Mouse (Mus musculus) midbrain, embryonic 14.5 days (tissue): Measurements from ENCODE around the gene Thrap3. TPM values are rescaled to one million over a fixed set of nuclear protein-coding genes. Genes with fewer than 3 reads are reported as not detected.
A peak's percentile ranks its signal among the peaks of the same experiment; 100 is the strongest.

Source experiments
- ATAC-seq: fragments of 200-750 bp; cut with Nextera tagmentation; 2 replicates; pipeline ENCODE4 v1.8.0; 2017; ENCODE audit warnings: moderate number of reproducible peaks, moderate library complexity; ENCODE audit not compliant: low FRiP score, low TSS enrichment
- DNase-seq: peaks from one replicate; pipeline ENCODE4 v3.0.0-alpha.2; 2015
- H3K27ac ChIP-seq: fragments of 300-500 bp; sonication (generic); replicated peaks from 2 replicates; pipeline ENCODE4 v1.5.1; 2014; ENCODE audit warnings: mild to moderate bottlenecking, low read depth, low read length, moderate library complexity
- H3K27me3 ChIP-seq: fragments of 300-500 bp; sonication (generic); 2 replicates; pipeline ENCODE4 v1.6.1; 2014; ENCODE audit warnings: low read length, control low read depth, mixed read lengths; ENCODE audit not compliant: control insufficient read depth, insufficient read depth
- H3K36me3 ChIP-seq: fragments of 300-500 bp; sonication (generic); 2 replicates; pipeline ENCODE4 v1.6.1; 2014; ENCODE audit warnings: low read length, control low read depth; ENCODE audit not compliant: control insufficient read depth, insufficient read depth
- H3K4me1 ChIP-seq: fragments of 300-500 bp; sonication (generic); 2 replicates; pipeline ENCODE4 v1.6.1; 2014; ENCODE audit warnings: mild to moderate bottlenecking, antibody characterized with exemption, low read length, control low read depth; ENCODE audit not compliant: control insufficient read depth, insufficient read depth
- H3K4me2 ChIP-seq: fragments of 300-500 bp; sonication (generic); 2 replicates; pipeline ENCODE4 v1.6.1; 2014; ENCODE audit warnings: mild to moderate bottlenecking, low read length, moderate library complexity
- H3K4me3 ChIP-seq: fragments of 300-500 bp; sonication (generic); replicated peaks from 2 replicates; pipeline ENCODE4 v1.5.1; 2014; ENCODE audit warnings: low read depth, low read length
- H3K9ac ChIP-seq: fragments of 300-500 bp; sonication (generic); replicated peaks from 2 replicates; pipeline ENCODE4 v1.6.1; 2014; ENCODE audit warnings: mild to moderate bottlenecking, low read length, moderate library complexity
- H3K9me3 ChIP-seq: fragments of 300-500 bp; sonication (generic); 2 replicates; pipeline ENCODE4 v1.6.1; 2016; ENCODE audit warnings: low read length, control low read depth, mixed read lengths; ENCODE audit not compliant: control insufficient read depth
- WGBS: fragments of 180-500 bp; shearing (Covaris S2); extraction: QIAGEN DNeasy Blood & Tissue Kit; methylation state at CpG from one replicate; pipeline ENCODE4 v1.1.7; 2014; 5-methylcytosine and 5-hydroxymethylcytosine counted together
- polyA plus RNA-seq: library from polyadenylated mRNA; unstranded; fragments of >200 nt; fragmentation: Nextera tagmentation; extraction: Ambion mirVana; gene quantifications from 2 replicates; pipeline ENCODE4 v1.2.1, GENCODE M21; 2014

Gene Thrap3
- polyA plus RNA-seq, 1 experiment from 2014 or later, result 167 TPM

DNA sequence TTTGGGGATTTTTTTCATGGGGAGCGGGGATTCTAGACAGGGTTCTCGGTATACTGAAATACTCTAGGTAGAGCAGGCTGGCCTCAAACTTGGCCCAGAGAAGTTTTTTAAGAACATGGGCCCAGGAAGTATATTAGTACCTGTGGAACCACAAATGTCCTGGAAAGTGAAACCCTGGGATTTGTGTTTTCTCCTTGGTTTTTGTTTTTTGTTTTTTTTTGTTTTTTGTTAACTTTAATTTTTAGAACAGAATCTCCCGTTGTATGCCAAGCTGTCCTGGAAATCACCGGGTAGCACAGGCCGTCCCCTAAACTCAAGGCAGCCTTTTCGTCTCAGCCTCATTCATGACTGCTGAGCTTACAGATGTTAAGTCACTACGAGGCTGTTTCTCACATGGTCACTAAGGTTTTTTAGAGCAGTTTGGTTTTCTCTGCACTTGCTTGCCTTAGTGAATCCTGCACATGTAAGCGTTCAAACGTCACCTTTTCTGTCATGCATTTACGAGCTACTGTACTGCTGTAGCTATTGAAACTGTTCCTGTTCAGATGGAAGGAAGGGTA, 856 bp upstream of the Thrap3 start:
- Histone ChIP-seq H3K27me3 (no peaks in the 10 kb centered on the region), H3K27ac (peak overlapping the region; percentile 95), H3K4me1 (peaks cover 22% of the 10 kb centered on the region), H3K36me3 (no peaks in the 10 kb centered on the region), H3K9ac (peak overlapping the region; percentile 77), H3K4me2 (peak overlapping the region; percentile 84), H3K9me3 (no peaks in the 10 kb centered on the region), H3K4me3 (peak overlapping the region; percentile 76)
- DNase-seq (no peak), ATAC-seq (no peak)
- WGBS, result 73% methylated on average over 10 of the region's 10 CpGs

DNA sequence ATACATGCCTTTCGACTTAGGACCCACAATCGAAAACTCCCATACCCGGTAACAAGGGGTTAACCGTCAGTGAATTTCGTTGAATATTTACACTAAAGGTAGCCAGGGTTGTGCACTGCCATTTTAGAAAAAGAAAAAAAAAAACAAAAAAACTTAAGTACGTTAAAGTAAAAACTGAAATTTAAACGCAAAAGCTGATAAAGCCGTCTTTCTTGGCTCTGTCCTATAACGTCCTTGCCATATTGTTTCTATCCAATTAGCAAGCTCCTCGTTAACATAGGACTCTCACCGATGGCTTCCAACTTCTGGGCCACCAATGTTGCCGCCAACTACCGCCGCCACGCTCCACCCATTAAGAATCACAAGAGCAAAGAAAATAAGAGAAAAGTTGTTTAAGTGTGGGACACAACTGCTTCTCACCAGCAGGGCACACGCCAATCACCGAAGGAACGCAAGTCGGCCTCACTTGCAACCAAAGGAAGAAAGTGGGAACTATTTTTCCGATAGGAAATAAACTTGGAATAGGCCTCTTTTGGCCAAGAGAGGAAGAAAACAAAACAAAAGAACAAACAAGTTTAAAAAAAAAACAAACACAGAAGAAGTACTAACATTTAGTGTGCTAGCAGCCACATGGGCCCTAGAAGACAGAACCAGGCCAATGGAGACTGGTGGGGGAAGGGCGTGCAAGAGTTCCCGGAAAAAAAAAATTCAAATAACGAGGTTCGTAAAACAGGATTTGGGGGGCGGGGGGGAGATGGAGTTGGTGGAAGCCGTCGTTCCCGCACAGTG, 852 bp downstream of the Thrap3 start:
- Histone ChIP-seq H3K9ac (peak overlapping the region; percentile 77), H3K27ac (peak overlapping the region; percentile 95)
- under 1% methylated on average over 28 of the region's 28 CpGs for WGBS

DNA sequence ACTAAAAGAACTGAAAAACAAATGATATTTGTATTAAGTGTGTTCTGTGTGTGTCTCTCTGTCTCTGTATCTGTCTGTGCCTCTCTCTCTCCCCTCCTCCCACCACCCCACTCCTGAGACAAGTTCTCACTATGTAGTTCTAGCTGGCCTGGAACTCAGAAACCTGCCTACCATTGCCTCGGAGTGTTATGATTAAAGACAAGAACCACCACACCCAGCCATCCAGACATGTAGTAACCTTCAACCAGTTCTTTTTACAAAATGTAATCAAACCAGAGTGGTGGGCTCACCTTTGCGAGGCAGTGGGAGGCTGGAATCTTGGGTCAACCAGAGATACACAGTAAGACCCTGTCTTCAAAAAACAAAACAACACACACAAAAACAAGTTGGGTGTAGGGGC, 1.9 kb downstream of the Thrap3 start:
- H3K4me3 ChIP-seq, result peak overlapping the region; percentile 76
- no peaks in the 10 kb centered on the region for H3K9me3 ChIP-seq
- no peaks in the 10 kb centered on the region for H3K27me3 ChIP-seq
- H3K4me1 ChIP-seq, result peaks cover 22% of the 10 kb centered on the region
- WGBS, result 80% methylated on average over 2 of the region's 2 CpGs
- ATAC-seq (no peak), DNase-seq (no peak)
- no peak overlapping the region for H3K27ac ChIP-seq
- peak overlapping the region; percentile 84 for H3K4me2 ChIP-seq
- H3K36me3 ChIP-seq, result no peaks in the 10 kb centered on the region
- no peak overlapping the region; the same call in 1 of the 2 replicates for H3K9ac ChIP-seq

More for the DNA sequence above, 852 bp downstream of the Thrap3 start:
- H3K27me3 ChIP-seq, result no peaks in the 10 kb centered on the region
- peak overlapping the region; percentile 76 for H3K4me3 ChIP-seq
- H3K36me3 ChIP-seq, result no peaks in the 10 kb centered on the region
- H3K9me3 ChIP-seq, result no peaks in the 10 kb centered on the region
- ATAC-seq, result no peak
- DNase-seq, result peak; percentile 41
- peak overlapping the region; percentile 84 for H3K4me2 ChIP-seq
- peaks cover 22% of the 10 kb centered on the region for H3K4me1 ChIP-seq

DNA sequence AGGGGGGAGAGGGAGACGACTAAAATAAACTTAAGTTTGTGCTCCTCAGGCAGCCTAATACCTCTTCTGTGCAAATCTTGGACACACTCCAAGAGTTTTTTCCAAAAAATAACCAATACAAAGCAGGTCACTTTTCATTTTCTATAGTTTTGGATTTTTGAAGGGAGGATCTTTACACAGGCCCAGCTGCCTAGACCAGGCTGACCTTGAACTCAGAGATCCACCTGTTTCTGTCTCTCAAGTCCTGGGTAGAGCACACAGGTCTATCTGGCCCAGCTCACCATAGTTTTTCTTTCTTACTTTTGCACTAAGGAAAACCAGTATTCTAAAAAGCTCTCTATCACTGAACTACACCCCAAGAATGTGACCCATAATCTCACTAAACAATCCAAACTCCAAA, 2.5 kb downstream of the Thrap3 start:
- Histone ChIP-seq H3K27ac (no peak overlapping the region), H3K27me3 (no peaks in the 10 kb centered on the region), H3K4me1 (peaks cover 22% of the 10 kb centered on the region), H3K4me3 (peak overlapping the region; percentile 76; the same call in 1 of the 2 replicates), H3K9me3 (no peaks in the 10 kb centered on the region), H3K36me3 (no peaks in the 10 kb centered on the region), H3K9ac (no peak overlapping the region), H3K4me2 (peak overlapping the region; percentile 84)
- DNase-seq (no peak), ATAC-seq (no peak)
- 74% methylated on average over 1 of the region's 1 CpGs for WGBS

DNA sequence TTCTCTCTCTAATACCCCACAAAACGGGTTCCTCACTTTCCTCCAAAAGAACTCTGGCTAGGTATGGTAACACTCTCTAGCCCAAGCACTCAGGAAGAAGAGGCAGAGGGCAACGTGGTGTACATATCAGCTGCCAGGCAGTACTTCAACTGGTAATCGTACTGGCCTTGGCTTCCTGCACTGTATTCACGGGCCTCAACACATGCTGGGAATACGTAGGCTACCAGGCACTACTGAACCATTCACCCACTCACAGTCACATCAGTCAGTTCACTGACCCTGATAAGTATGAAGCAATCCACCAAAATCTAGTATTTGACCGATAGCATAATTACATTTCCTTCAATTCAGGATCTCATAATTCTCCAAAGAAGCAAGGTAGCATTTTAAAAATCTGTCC, 3.0 kb downstream of the Thrap3 start:
- ATAC-seq (no peak), DNase-seq (no peak)
- peaks cover 22% of the 10 kb centered on the region for H3K4me1 ChIP-seq
- no peak overlapping the region for H3K9ac ChIP-seq
- H3K4me2 ChIP-seq, result no peak overlapping the region
- no peaks in the 10 kb centered on the region for H3K36me3 ChIP-seq
- WGBS, result 93% methylated on average over 6 of the region's 6 CpGs
- no peak overlapping the region for H3K27ac ChIP-seq
- H3K27me3 ChIP-seq, result no peaks in the 10 kb centered on the region
- no peak overlapping the region for H3K4me3 ChIP-seq
- H3K9me3 ChIP-seq, result no peaks in the 10 kb centered on the region

DNA sequence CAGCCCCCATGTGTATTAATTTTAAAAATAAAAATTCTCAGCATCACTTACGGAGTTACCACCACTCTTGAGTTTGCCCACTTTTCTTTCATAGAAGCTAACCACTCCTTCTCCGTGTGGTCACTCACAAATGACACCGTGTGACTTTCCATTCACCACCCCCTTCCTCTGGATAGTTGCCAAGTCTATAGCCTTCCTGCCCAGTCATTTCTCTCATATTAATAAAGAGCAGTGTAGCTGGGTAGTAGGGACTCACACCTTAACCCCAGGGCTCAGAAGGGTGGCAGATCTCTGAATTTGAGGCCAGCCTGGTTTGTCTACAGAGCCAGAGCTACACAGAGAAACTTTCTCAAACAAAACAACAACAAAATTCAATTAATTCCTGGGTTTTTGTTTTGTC, 5.1 kb downstream of the Thrap3 start:
- peaks cover 20% of the 10 kb centered on the region for H3K36me3 ChIP-seq
- ATAC-seq (no peak), DNase-seq (peak; percentile 3)
- no peaks in the 10 kb centered on the region for H3K9me3 ChIP-seq
- H3K4me3 ChIP-seq, result no peak overlapping the region
- H3K4me2 ChIP-seq, result no peak overlapping the region
- no peak overlapping the region for H3K9ac ChIP-seq
- no peak overlapping the region for H3K27ac ChIP-seq
- no peaks in the 10 kb centered on the region for H3K27me3 ChIP-seq
- H3K4me1 ChIP-seq, result peaks cover 18% of the 10 kb centered on the region
- 85% methylated on average over 3 of the region's 3 CpGs for WGBS

DNA sequence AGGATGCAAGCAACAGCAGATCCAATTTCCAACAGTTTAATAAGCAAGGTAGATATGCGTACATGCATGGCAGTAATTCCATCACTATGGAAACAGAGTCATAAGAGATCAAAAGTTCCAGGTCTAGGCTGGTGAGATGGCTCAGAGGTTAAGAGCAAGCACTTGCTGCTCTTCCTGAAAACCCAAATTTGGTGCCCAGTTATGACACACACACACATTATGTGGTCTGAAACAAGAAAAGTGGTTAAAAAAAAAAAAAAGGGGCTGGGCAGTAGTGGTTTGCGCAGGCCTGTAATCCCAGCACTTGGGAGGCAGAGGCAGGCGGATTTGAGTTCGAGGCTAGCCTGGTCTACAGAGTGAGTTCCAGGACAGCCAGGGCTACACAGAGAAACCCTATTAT, 7.6 kb downstream of the Thrap3 start:
- H3K9ac ChIP-seq, result no peak overlapping the region
- H3K36me3 ChIP-seq, result peaks cover 30% of the 10 kb centered on the region
- H3K9me3 ChIP-seq, result no peaks in the 10 kb centered on the region
- no peak overlapping the region for H3K4me3 ChIP-seq
- 95% methylated on average over 4 of the region's 4 CpGs for WGBS
- peaks cover 6% of the 10 kb centered on the region; the same call in 1 of the 2 replicates for H3K4me1 ChIP-seq
- H3K27me3 ChIP-seq, result no peaks in the 10 kb centered on the region
- H3K27ac ChIP-seq, result no peak overlapping the region
- ATAC-seq (no peak), DNase-seq (no peak)
- no peak overlapping the region for H3K4me2 ChIP-seq

DNA sequence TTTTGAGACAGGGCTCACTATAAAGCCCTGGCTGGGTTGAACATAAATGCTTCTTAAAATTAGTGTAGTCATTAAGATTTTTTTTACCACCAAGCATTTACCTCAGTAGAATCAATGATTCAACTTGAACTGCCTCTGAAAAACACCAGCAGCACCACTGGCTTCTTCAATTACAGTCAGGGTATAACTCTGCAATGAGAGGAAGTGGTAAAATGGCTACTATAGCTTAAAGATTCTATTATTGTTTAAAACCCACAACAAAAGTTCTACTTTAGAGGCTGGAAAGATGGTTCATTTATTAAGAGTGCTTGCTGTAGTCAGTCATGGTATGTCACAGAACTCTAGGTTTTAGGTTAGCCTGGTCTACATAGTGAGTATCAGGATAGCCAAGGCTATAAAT, 8.3 kb downstream of the Thrap3 start:
- Histone ChIP-seq H3K27me3 (no peaks in the 10 kb centered on the region), H3K4me2 (no peak overlapping the region), H3K27ac (no peak overlapping the region), H3K9ac (no peak overlapping the region), H3K4me1 (peaks cover 6% of the 10 kb centered on the region; the same call in 1 of the 2 replicates), H3K36me3 (peaks cover 30% of the 10 kb centered on the region), H3K9me3 (no peaks in the 10 kb centered on the region), H3K4me3 (no peak overlapping the region)
- DNase-seq (no peak), ATAC-seq (no peak)

DNA sequence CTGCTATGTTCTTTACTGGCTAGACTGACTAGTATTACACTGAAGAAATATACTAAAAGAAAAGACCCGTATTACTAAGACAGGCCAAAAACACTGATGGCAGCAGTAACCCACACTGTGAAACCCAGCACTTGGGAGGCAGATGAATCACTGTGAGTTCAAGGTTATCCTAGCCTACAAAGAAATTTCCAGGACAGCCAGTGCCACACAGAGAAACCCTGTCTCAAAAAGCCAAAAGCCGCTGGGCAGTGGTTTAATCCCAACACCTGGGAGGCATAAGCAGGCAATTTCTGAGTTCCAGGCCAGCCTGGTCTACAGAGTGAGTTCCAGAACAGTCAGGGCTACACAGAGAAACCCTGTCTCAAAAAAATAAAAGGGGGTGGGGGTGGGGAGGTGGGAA, 11.9 kb downstream of the Thrap3 start:
- Histone ChIP-seq H3K27ac (no peak overlapping the region), H3K4me2 (no peak overlapping the region), H3K4me3 (no peak overlapping the region), H3K4me1 (no peaks in the 10 kb centered on the region), H3K36me3 (peaks cover 37% of the 10 kb centered on the region), H3K9ac (no peak overlapping the region), H3K27me3 (no peaks in the 10 kb centered on the region), H3K9me3 (no peaks in the 10 kb centered on the region)
- 95% methylated on average over 2 of the region's 2 CpGs for WGBS
- ATAC-seq (no peak), DNase-seq (no peak)
